Mouse (Mus musculus): ENCODE data around the gene Ssna1. TPM values are rescaled to one million over a fixed set of nuclear protein-coding genes. Genes with fewer than 3 reads are reported as not detected.
"Not testable (repeated sequence)": the region's sequence is repeated elsewhere in the genome, so short reads cannot be mapped to it uniquely, and the experiment has no call there.

Gene Ssna1
- polyA plus RNA-seq, 2 experiments: 76.0 to 145 TPM

DNA sequence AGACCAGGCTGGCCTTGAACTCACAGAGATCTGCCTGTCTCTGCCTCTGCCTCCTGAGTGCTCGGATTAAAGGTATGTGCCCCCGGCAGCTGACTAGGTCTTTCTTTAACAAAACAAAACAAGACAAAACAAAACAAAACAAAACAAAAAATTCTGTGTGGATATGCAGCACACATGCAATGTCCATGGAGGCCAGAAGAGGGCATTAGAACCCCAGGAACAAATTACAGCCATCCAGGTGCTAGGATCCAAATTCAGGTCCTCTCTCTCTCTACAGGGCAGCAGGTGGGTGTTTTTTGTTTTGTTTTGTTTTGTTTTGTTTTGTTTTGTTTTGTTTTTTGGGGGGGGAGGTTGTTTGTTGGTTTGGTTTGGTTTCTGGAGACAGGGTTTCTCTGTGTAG is 13.4 kb downstream of the Ssna1 start:
- Histone ChIP-seq H3K9me3 (ENCODE audit: control insufficient read depth, low read length) (no peaks in the 10 kb centered on the region), H3K27me3 (ENCODE audit: control insufficient read depth, insufficient read depth, low read length) (no peaks in the 10 kb centered on the region), H3K4me1 (replicated peaks; ENCODE audit: control insufficient read depth in 2 of 2, insufficient read depth in 2 of 2, low read length in 1 of 2) (peaks cover 6 to 16% of the 10 kb centered on the region in 2 experiments), H3K4me2 (ENCODE audit: low read depth) (no peak overlapping the region), H3K9ac (replicated peaks) (no peak overlapping the region), H3K36me3 (replicated peaks; ENCODE audit: control insufficient read depth, insufficient read depth, low read depth) (no peaks in the 10 kb centered on the region), H3K27ac (no peak overlapping the region), H3K4me3 (ENCODE audit: insufficient read depth in 1 of 2, low read depth in 2 of 2, low read length in 2 of 2) (no peak overlapping the region)
- peak; percentile 72 for TF ChIP-seq CTCF (IDR thresholded peaks at IDR 0.05; ENCODE audit: low read depth)
- TF ChIP-seq EP300 (IDR thresholded peaks at IDR 0.05; ENCODE audit: low read depth): 0 out of 2 replicates have a peak, but pooled peaks have one; percentile 10
- ATAC-seq (ENCODE audit: insufficient read depth) (no peak), DNase-seq (ENCODE audit: low read depth in 3 of 3, low spot score in 3 of 3) (no peak)
- 29% methylated on average over 2 of the region's 2 CpGs for WGBS (ENCODE audit: insufficient replicate concordance)

DNA sequence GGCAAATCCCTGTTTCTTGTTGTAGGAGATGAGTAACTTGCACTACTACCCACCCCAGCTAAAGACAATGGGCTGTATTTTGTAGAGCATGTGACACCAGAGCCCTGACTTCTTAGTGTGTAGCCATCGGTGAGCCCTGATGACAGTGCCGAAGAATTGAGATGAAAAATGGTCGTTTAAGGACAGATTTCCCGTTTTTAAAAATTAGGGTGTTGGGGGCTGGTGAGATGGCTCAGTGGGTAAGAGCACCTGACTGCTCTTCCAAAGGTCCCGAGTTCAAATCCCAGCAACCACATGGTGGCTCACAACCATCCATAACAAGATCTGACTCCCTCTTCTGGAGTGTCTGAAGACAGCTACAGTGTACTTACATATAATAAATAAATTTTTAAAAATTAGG is 15.0 kb downstream of the Ssna1 start:
- H3K27me3 ChIP-seq (ENCODE audit: control insufficient read depth, insufficient read depth, low read length); ATAC-seq (ENCODE audit: insufficient read depth); H3K9me3 ChIP-seq (ENCODE audit: control insufficient read depth, low read length); H3K27ac ChIP-seq; H3K9ac ChIP-seq (replicated peaks); DNase-seq (ENCODE audit: low read depth in 3 of 3, low spot score in 3 of 3); H3K36me3 ChIP-seq (replicated peaks; ENCODE audit: control insufficient read depth, insufficient read depth, low read depth); H3K4me2 ChIP-seq (ENCODE audit: low read depth); H3K4me3 ChIP-seq (ENCODE audit: insufficient read depth in 1 of 2, low read depth in 2 of 2, low read length in 2 of 2): not testable (repeated sequence)
- peaks cover 6 to 16% of the 10 kb centered on the region in 2 experiments for H3K4me1 ChIP-seq (replicated peaks; ENCODE audit: control insufficient read depth in 2 of 2, insufficient read depth in 2 of 2, low read length in 1 of 2)
- WGBS (ENCODE audit: insufficient replicate concordance): 69% methylated on average over 5 of the region's 5 CpGs

DNA sequence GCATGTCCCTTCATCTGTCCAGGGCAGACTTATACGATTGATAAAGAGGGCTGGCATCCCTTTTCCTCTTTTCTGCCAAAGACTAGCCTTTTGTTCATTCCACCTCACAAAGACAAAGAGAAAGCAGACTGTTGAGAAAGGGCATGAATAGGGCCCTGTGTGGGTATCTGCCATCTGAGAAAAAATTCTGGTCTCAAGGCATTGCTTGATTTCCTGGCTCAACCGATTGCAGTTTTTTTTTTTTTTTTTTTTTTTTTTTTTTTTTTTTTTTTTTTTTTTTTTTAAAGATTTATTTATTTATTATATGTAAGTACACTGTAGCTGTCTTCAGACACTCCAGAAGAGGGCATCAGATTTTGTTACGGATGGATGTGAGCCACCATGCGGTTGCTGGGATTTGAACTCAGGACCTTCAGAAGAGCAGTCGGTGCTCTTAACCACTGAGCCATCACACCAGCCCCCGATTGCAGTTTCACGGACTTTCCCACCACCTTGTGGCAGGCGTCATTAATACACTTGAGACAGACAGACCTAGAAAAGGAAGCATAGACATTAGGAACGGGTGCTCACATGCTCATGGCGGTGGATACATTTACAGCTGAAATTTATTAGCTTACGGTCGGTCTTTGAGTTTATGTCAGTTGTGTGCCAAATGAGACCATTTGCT is 15.7 kb downstream of the Ssna1 start:
- Histone ChIP-seq H3K4me1 (replicated peaks; ENCODE audit: control insufficient read depth in 2 of 2, insufficient read depth in 2 of 2, low read length in 1 of 2) (peaks cover 6 to 10% of the 10 kb centered on the region in 2 experiments), H3K4me2 (ENCODE audit: low read depth) (peak overlapping the region; percentile 87), H3K9ac (replicated peaks) (peak overlapping the region; percentile 82; the same call in 1 of the 2 replicates), H3K4me3 (ENCODE audit: insufficient read depth in 1 of 2, low read depth in 2 of 2, low read length in 2 of 2) (peak overlapping the region; percentile 81 to 92)
- not testable (repeated sequence) for H3K27me3 ChIP-seq (ENCODE audit: control insufficient read depth, insufficient read depth, low read length); H3K36me3 ChIP-seq (replicated peaks; ENCODE audit: control insufficient read depth, insufficient read depth, low read depth); ATAC-seq (ENCODE audit: insufficient read depth); H3K27ac ChIP-seq; H3K9me3 ChIP-seq (ENCODE audit: control insufficient read depth, low read length)
- TF ChIP-seq CTCF (IDR thresholded peaks at IDR 0.05; ENCODE audit: low read depth): peak; percentile 58
- WGBS (ENCODE audit: insufficient replicate concordance): 27% methylated on average over 10 of the region's 12 CpGs
- peak; percentile 41 to 64 (median 55) for DNase-seq (ENCODE audit: low read depth in 3 of 3, low spot score in 3 of 3)

DNA sequence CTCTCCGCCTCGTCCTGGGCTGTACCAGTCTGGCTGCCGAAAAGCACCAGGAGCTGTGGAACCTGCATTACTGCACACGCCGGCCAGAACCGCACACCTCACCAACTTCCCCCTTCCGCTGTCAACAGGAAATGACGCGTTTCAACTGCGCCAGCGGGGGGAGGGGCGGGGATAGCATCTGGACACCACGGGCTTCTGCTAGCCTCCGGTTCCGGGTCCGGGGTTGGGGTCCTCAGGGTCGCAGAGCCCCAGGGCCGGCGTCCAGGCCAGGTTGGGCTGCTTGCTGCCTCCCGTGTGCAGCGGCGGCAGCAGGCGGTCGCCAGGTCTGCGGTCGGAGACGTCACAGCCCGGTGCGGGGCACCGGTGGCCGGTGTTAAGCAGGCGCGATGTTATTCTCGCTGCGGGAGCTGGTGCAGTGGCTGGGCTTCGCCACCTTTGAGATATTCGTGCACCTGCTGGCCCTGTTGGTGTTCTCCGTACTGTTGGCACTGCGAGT is 16.9 kb downstream of the Ssna1 start, which contains the start of gene Tmem203:
TSS of gene Tmem203 (plus strand) at position 156 of the 496 bp plus-strand sequence.
- WGBS (ENCODE audit: insufficient replicate concordance): under 1% methylated on average over 39 of the region's 39 CpGs
- Histone ChIP-seq H3K27ac (peak within 1 kb of the TSS; percentile 36), H3K4me2 (ENCODE audit: low read depth) (peak within 1 kb of the TSS; percentile 87), H3K9me3 (ENCODE audit: control insufficient read depth, low read length) (no peaks in the 10 kb centered on the region), H3K4me1 (replicated peaks; ENCODE audit: control insufficient read depth in 2 of 2, insufficient read depth in 2 of 2, low read length in 1 of 2) (peaks cover 6 to 10% of the 10 kb centered on the region in 2 experiments), H3K36me3 (replicated peaks; ENCODE audit: control insufficient read depth, insufficient read depth, low read depth) (no peaks in the 10 kb centered on the region; the same call in 1 of the 2 replicates), H3K9ac (replicated peaks) (peak within 1 kb of the TSS; percentile 82), H3K4me3 (ENCODE audit: insufficient read depth in 1 of 2, low read depth in 2 of 2, low read length in 2 of 2) (peak within 1 kb of the TSS; percentile 81 to 92), H3K27me3 (ENCODE audit: control insufficient read depth, insufficient read depth, low read length) (no peaks in the 10 kb centered on the region)
- ATAC-seq (ENCODE audit: insufficient read depth) (peak; percentile 83), DNase-seq (ENCODE audit: low read depth in 3 of 3, low spot score in 3 of 3) (peak; percentile 83 to 88 (median 85))
- TF ChIP-seq CTCF (IDR thresholded peaks at IDR 0.05; ENCODE audit: low read depth) (no peak), EP300 (IDR thresholded peaks at IDR 0.05; ENCODE audit: low read depth) (peak; percentile 55)

DNA sequence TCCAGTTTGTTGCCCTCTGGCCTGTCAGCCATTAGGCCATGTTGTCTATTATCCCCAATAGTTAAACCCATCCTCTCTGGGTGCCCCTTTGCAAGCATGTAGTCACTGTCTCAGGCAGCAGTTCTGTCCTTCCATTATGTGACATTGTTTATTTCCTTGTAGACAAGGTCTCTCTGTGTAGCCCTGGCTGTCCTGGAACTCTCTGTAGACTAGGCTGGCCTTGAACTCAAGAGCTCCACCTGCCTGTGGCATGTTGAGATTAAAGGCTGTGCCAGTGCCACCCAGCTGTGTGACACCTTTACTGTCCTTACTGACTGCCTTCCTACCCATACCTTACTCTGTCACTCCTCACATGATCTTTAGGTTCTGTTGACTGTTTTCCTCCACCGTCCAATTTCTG is 19.9 kb downstream of the Ssna1 start:
- Histone ChIP-seq H3K9ac (replicated peaks) (no peak overlapping the region), H3K27ac (no peak overlapping the region), H3K9me3 (ENCODE audit: control insufficient read depth, low read length) (no peaks in the 10 kb centered on the region), H3K36me3 (replicated peaks; ENCODE audit: control insufficient read depth, insufficient read depth, low read depth) (peaks cover 4% of the 10 kb centered on the region; the same call in 1 of the 2 replicates), H3K4me2 (ENCODE audit: low read depth) (no peak overlapping the region), H3K4me1 (replicated peaks; ENCODE audit: control insufficient read depth in 2 of 2, insufficient read depth in 2 of 2, low read length in 1 of 2) (peaks cover 6 to 10% of the 10 kb centered on the region in 2 experiments), H3K27me3 (ENCODE audit: control insufficient read depth, insufficient read depth, low read length) (no peaks in the 10 kb centered on the region), H3K4me3 (ENCODE audit: insufficient read depth in 1 of 2, low read depth in 2 of 2, low read length in 2 of 2) (no peak overlapping the region)
- ATAC-seq (ENCODE audit: insufficient read depth) (no peak), DNase-seq (ENCODE audit: low read depth in 3 of 3, low spot score in 3 of 3) (no peak)
- TF ChIP-seq EP300 (IDR thresholded peaks at IDR 0.05; ENCODE audit: low read depth) (no peak), CTCF (IDR thresholded peaks at IDR 0.05; ENCODE audit: low read depth) (peak; percentile 71)
- 64% methylated on average over 1 of the region's 1 CpGs for WGBS (ENCODE audit: insufficient replicate concordance)

All from liver, embryonic 14.5 days (tissue).